Mouse (Mus musculus) liver, postnatal 0 days (tissue): Measurements from ENCODE around the gene Agxt2. TPM values are rescaled to one million over a fixed set of nuclear protein-coding genes. Genes with fewer than 3 reads are reported as not detected.

Source experiments
- ATAC-seq: fragments of 200-750 bp; cut with Nextera tagmentation; 2 replicates; pipeline ENCODE4 v1.8.0; 2017; ENCODE audit warnings: mild to moderate bottlenecking, moderate library complexity
- DNase-seq: peaks from one replicate; pipeline ENCODE4 v3.0.0-alpha.2; 2016
- H3K27ac ChIP-seq: fragments of 300-500 bp; sonication (generic); 2 replicates; pipeline ENCODE4 v1.5.1; 2014; ENCODE audit warnings: antibody characterized with exemption, moderate library complexity, mild to moderate bottlenecking, low read depth
- H3K27me3 ChIP-seq: fragments of 300-500 bp; sonication (generic); 2 replicates; pipeline ENCODE4 v1.6.1; 2014; ENCODE audit warnings: low read length, control low read depth, mixed read lengths; ENCODE audit not compliant: insufficient read depth
- H3K36me3 ChIP-seq: fragments of 300-500 bp; sonication (generic); replicated peaks from 2 replicates; pipeline ENCODE4 v1.6.1; 2014; ENCODE audit warnings: mild to moderate bottlenecking, control low read depth, low read length, moderate library complexity, mixed read lengths; ENCODE audit not compliant: insufficient read depth
- H3K4me1 ChIP-seq: fragments of 300-500 bp; sonication (generic); 2 replicates; pipeline ENCODE4 v1.6.1; 2014; ENCODE audit warnings: antibody characterized with exemption, mild to moderate bottlenecking, control low read depth; ENCODE audit not compliant: insufficient read depth
- H3K4me2 ChIP-seq: fragments of 300-500 bp; sonication (generic); 2 replicates; pipeline ENCODE4 v1.6.1; 2014; ENCODE audit warnings: low read depth, mild to moderate bottlenecking, low read length, moderate library complexity, mixed read lengths
- H3K4me3 ChIP-seq: fragments of 300-500 bp; sonication (generic); 2 replicates; pipeline ENCODE4 v1.5.1; 2014; ENCODE audit warnings: low read depth, low read length
- H3K9ac ChIP-seq: fragments of 300-500 bp; sonication (generic); replicated peaks from 2 replicates; pipeline ENCODE4 v1.6.1; 2014; ENCODE audit warnings: mild to moderate bottlenecking, moderate library complexity
- H3K9me3 ChIP-seq: fragments of 300-500 bp; sonication (generic); 2 replicates; pipeline ENCODE4 v1.6.1; 2016; ENCODE audit warnings: mild to moderate bottlenecking, control low read depth, low read length, mixed read lengths
- CTCF ChIP-seq: sonication (generic); IDR thresholded peaks from 2 replicates; pipeline ENCODE4 v1.5.1; 2016; ENCODE audit warnings: antibody characterized with exemption, low read depth
- EP300 ChIP-seq: IDR thresholded peaks from 2 replicates; pipeline ENCODE4 v1.6.1; 2016; ENCODE audit warnings: antibody characterized with exemption, low read depth, mild to moderate bottlenecking
- WGBS: fragments of 180-500 bp; shearing (Covaris S2); extraction: QIAGEN DNeasy Blood & Tissue Kit; methylation state at CpG from one replicate; pipeline ENCODE4 v1.1.7; 2014; ENCODE audit not compliant: insufficient replicate concordance; 5-methylcytosine and 5-hydroxymethylcytosine counted together
- polyA plus RNA-seq: library from polyadenylated mRNA; unstranded; fragments of >200 nt; fragmentation: Nextera tagmentation; extraction: Ambion mirVana; gene quantifications from 2 replicates; pipeline ENCODE4 v1.2.1, GENCODE M21; 2015

Gene Agxt2
- 22.9 and 23.6 TPM in 2 replicates for polyA plus RNA-seq

DNA sequence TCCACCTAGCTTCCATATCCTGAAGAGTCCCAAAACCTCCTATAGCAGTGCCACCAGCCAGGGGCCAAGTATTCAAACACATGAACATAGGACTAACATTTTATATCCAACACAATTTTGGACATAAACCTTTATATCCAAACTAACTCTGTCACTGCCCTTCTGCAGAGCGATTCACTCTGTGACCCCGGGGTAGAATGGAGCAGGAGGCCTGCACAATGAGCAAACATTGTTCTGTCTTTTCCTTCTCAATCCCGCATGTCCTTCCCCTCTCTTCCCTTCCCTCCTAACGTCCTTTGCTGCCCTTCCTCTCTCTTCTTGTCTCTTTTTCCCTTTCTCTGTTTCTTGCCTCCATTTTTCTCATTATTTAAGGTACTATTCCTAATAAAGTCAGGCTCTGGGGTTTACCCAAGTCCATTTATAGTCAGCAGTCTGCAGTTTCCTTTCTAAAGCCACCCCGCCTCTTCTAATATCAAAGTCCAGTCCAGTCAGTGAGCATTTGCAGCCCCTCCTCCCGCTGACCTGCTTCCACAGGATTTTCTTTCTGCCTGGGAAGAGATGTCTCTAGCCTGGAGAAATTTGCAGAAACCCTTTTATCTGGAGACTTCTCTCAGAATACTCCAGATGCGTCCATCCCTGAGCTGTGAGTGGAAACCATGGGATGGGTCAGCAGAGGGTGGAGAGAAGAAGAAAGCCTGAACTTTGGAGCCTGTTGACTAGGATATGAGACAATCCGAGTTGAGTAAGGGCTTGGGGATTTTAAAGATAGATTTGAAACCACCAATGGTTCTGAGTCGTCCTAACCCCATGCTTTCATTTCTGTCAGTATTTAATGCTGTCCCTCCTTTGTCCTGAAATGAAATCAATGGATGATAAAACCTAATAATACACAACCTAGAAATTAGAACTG is at the start of gene Agxt2:
Agxt2 (plus strand) TSS at position 494 of the 910 bp plus-strand sequence.
- Histone ChIP-seq H3K9me3 (no peaks in the 10 kb centered on the region), H3K27me3 (no peaks in the 10 kb centered on the region), H3K4me2 (peak within 1 kb of the TSS; percentile 56), H3K9ac (no peak within 1 kb of the TSS), H3K27ac (peak within 1 kb of the TSS; percentile 85), H3K36me3 (no peaks in the 10 kb centered on the region), H3K4me3 (peak within 1 kb of the TSS; percentile 40), H3K4me1 (no peaks in the 10 kb centered on the region)
- 53% methylated on average over 9 of the region's 9 CpGs for WGBS
- peak; percentile 43 for DNase-seq
- 0 out of 2 replicates have a peak, but pooled peaks have one; percentile 19 for TF ChIP-seq EP300
- TF ChIP-seq CTCF = no peak
- peak; percentile 98 for ATAC-seq

GRCm38 (mm10) chr15:10311826-10312225 is 46.5 kb upstream of the Agxt2 start:
- H3K36me3 ChIP-seq = no peaks in the 10 kb centered on the region
- no peak overlapping the region for H3K9ac ChIP-seq
- no peaks in the 10 kb centered on the region for H3K4me1 ChIP-seq
- H3K4me2 ChIP-seq = no peak overlapping the region
- DNase-seq = no peak
- 68% methylated on average over 5 of the region's 5 CpGs for WGBS
- H3K9me3 ChIP-seq = no peaks in the 10 kb centered on the region
- H3K4me3 ChIP-seq = no peak overlapping the region
- no peak for ATAC-seq
- H3K27ac ChIP-seq = no peak overlapping the region
- H3K27me3 ChIP-seq = no peaks in the 10 kb centered on the region
- TF ChIP-seq EP300 (no peak), CTCF (no peak)

- no peak for ATAC-seq
- H3K27ac ChIP-seq = no peak overlapping the region
These were observed 44.5 kb upstream of the Agxt2 start for GRCm38 (mm10) chr15:10313522-10314455.

GRCm38 (mm10) chr15:10325080-10325479 is 33.3 kb upstream of the Agxt2 start, which contains the start of gene Gm21973:
Gene Gm21973, plus strand, starts transcription at chr15:10325380.
- Histone ChIP-seq H3K9ac (no peak within 1 kb of the TSS), H3K4me1 (no peaks in the 10 kb centered on the region), H3K4me2 (no peak within 1 kb of the TSS), H3K9me3 (no peaks in the 10 kb centered on the region), H3K4me3 (no peak within 1 kb of the TSS), H3K27ac (no peak within 1 kb of the TSS), H3K27me3 (no peaks in the 10 kb centered on the region), H3K36me3 (peaks cover 5% of the 10 kb centered on the region; the same call in 1 of the 2 replicates)
- 79% methylated on average over 2 of the region's 2 CpGs for WGBS
- ATAC-seq (no peak), DNase-seq (no peak)
- TF ChIP-seq CTCF = no peak
- TF ChIP-seq EP300 = no peak

More at GRCm38 (mm10) chr15:10313522-10314455, 44.5 kb upstream of the Agxt2 start:
- no peak overlapping the region for H3K4me3 ChIP-seq
- no peaks in the 10 kb centered on the region for H3K27me3 ChIP-seq
- no peaks in the 10 kb centered on the region; the same call in 1 of the 2 replicates for H3K36me3 ChIP-seq
- 48% methylated on average over 6 of the region's 7 CpGs for WGBS
- no peak overlapping the region for H3K4me2 ChIP-seq
- TF ChIP-seq CTCF = peak; percentile 79
- TF ChIP-seq EP300 = no peak
- DNase-seq = peak; percentile 39
- no peak overlapping the region for H3K9ac ChIP-seq
- H3K4me1 ChIP-seq = no peaks in the 10 kb centered on the region
- no peaks in the 10 kb centered on the region for H3K9me3 ChIP-seq

DNA sequence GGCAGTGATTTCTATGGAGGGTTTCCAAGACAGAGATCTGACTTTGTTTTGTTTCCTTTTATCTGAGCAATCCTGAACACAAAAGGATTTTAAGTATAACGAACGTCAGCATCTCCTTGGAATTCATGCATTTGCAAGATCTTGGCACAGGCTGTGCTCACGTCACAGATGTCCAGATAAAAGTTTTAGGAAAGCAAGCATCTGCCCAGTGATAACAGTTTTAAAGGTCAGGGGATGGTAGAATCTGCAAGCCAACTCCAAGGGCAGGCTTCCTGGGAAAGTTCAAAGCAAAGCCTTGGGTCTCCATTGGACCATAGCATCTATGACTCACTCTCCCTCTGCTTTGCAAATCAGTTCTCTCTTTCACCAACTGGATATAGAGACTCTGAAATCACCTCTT is 27.7 kb upstream of the Agxt2 start:
- Histone ChIP-seq H3K36me3 (no peaks in the 10 kb centered on the region), H3K4me3 (no peak overlapping the region), H3K4me1 (no peaks in the 10 kb centered on the region), H3K9ac (no peak overlapping the region), H3K9me3 (no peaks in the 10 kb centered on the region), H3K4me2 (no peak overlapping the region), H3K27me3 (no peaks in the 10 kb centered on the region), H3K27ac (no peak overlapping the region)
- TF ChIP-seq EP300 (no peak), CTCF (no peak)
- no peak for DNase-seq
- WGBS = 68% methylated on average over 3 of the region's 3 CpGs
- no peak for ATAC-seq

- H3K9me3 ChIP-seq = no peaks in the 10 kb centered on the region
- no peaks in the 10 kb centered on the region for H3K4me1 ChIP-seq
- H3K4me3 ChIP-seq = no peak overlapping the region
- no peak for DNase-seq
- no peak overlapping the region for H3K4me2 ChIP-seq
- 68% methylated on average over 1 of the region's 1 CpGs for WGBS
- no peak for ATAC-seq
- no peak overlapping the region for H3K27ac ChIP-seq
- no peaks in the 10 kb centered on the region for H3K36me3 ChIP-seq
- TF ChIP-seq CTCF (no peak), EP300 (no peak)
- no peak overlapping the region for H3K9ac ChIP-seq
- no peaks in the 10 kb centered on the region for H3K27me3 ChIP-seq
These were observed 25.8 kb upstream of the Agxt2 start for GRCm38 (mm10) chr15:10332566-10332965.
